Mouse (Mus musculus) adrenal gland, adult 2 months (tissue): ENCODE measurements around the gene Sult2a3. TPM values are rescaled to one million over a fixed set of nuclear protein-coding genes. Genes with fewer than 3 reads are reported as not detected.
"Not testable (repeated sequence)": the region's sequence is repeated elsewhere in the genome, so short reads cannot be mapped to it uniquely, and the experiment has no call there.

Experiments used
- DNase-seq: peaks from one replicate; pipeline ENCODE4 v3.0.0; 2021
- long read RNA-seq: library from polyadenylated mRNA; stranded (forward); transcript quantifications from one replicate; pipeline ENCODE4 v2.0.0, GENCODE M21; 2021
- polyA plus RNA-seq: library from polyadenylated mRNA; depleted of rRNA; stranded (reverse); fragments of >200 nt; gene quantifications from 2 replicates; pipeline ENCODE4 v1.2.3, GENCODE M21; 2012; rRNA removed
- total RNA-seq, 2 experiments: library from RNA; stranded (reverse); gene quantifications; 2 replicates each; pipeline ENCODE4 v1.2.3; 2021

The Sult2a3 gene
- not detected for total RNA-seq
- not detected in 2 replicates for polyA plus RNA-seq
- long read RNA-seq = 0 reads

- no peak for DNase-seq
These were observed at the start of gene Sult2a3 for GRCm38 (mm10) chr7:14122944-14123343. Sult2a3 (minus strand) TSS chr7:14123044.

GRCm38 (mm10) chr7:14120436-14120835 lies 2.4 kb downstream of the Sult2a3 start:
- no peak for DNase-seq

- DNase-seq = not testable (repeated sequence)
These were observed 3.0 kb downstream of the Sult2a3 start for GRCm38 (mm10) chr7:14119865-14120264.

GRCm38 (mm10) chr7:14116761-14117160 lies 6.1 kb downstream of the Sult2a3 start:
- no peak for DNase-seq

GRCm38 (mm10) chr7:14114471-14114870 lies 8.4 kb downstream of the Sult2a3 start:
- DNase-seq = not testable (repeated sequence)

- DNase-seq = not testable (repeated sequence)
These were observed 75.0 kb downstream of the Sult2a3 start for GRCm38 (mm10) chr7:14047821-14048220.

- DNase-seq = not testable (repeated sequence)
These were observed 92.0 kb downstream of the Sult2a3 start for GRCm38 (mm10) chr7:14030831-14031230.

Other genes starting within 250 kb of the Sult2a3 start
- not detected for gene Sult2a4, start 133.4 kb downstream of the Sult2a3 start, total RNA-seq
- not detected in 2 replicates for gene Sult2a4, start 133.4 kb downstream of the Sult2a3 start, polyA plus RNA-seq
- gene Sult2a6, start 131.8 kb upstream of the Sult2a3 start, total RNA-seq = not detected
- not detected in 2 replicates for gene Sult2a6, start 131.8 kb upstream of the Sult2a3 start, polyA plus RNA-seq
- gene Obox8, start 210.5 kb upstream of the Sult2a3 start, total RNA-seq = not detected
- not detected in 2 replicates for gene Obox8, start 210.5 kb upstream of the Sult2a3 start, polyA plus RNA-seq